Mouse (Mus musculus) intestine, embryonic 16.5 days (tissue): ENCODE measurements around the gene Trim30d. TPM values are rescaled to one million over a fixed set of nuclear protein-coding genes. Genes with fewer than 3 reads are reported as not detected.

Source experiments
- polyA plus RNA-seq: library from polyadenylated mRNA; unstranded; fragments of >200 nt; fragmentation: Nextera tagmentation; extraction: Ambion mirVana; gene quantifications from 2 replicates; pipeline ENCODE4 v1.2.1, GENCODE M21; 2015

Trim30d gene
- polyA plus RNA-seq, 1 experiment from 2014 or later = 0.93 TPM

Other genes with a start within 250 kb of the Trim30d start
- gene Trim5, start 219.8 kb downstream of the Trim30d start, polyA plus RNA-seq = 0.33 and 0.47 TPM in 2 replicates
- gene Trim12a, start 192.4 kb downstream of the Trim30d start, polyA plus RNA-seq = 5.1 and 6.3 TPM in 2 replicates
- gene Trim34b, start 178.4 kb downstream of the Trim30d start, polyA plus RNA-seq = 0.13 TPM in 1 of 2 replicates, not detected in the other
- gene Trim12c, start 154.5 kb downstream of the Trim30d start, polyA plus RNA-seq = 1.9 and 2.5 TPM in 2 replicates
- 0.06 and 0.20 TPM in 2 replicates for gene Trim30b, start 138.0 kb downstream of the Trim30d start, polyA plus RNA-seq
- 0.31 and 0.34 TPM in 2 replicates for gene Trim30c, start 107.0 kb downstream of the Trim30d start, polyA plus RNA-seq
- gene Trim30a, start 42.7 kb downstream of the Trim30d start, polyA plus RNA-seq = 1.2 TPM in 2 replicates
- gene Olfr651, start 42.3 kb upstream of the Trim30d start, polyA plus RNA-seq = not detected in 2 replicates
- not detected in 2 replicates for gene Olfr652, start 53.1 kb upstream of the Trim30d start, polyA plus RNA-seq
- not detected in 2 replicates for gene Olfr653, start 69.5 kb upstream of the Trim30d start, polyA plus RNA-seq
- not detected in 2 replicates for gene Olfr654, start 79.2 kb upstream of the Trim30d start, polyA plus RNA-seq
- gene Olfr655, start 93.9 kb upstream of the Trim30d start, polyA plus RNA-seq = not detected in 2 replicates
- gene Olfr656, start 106.1 kb upstream of the Trim30d start, polyA plus RNA-seq = not detected in 2 replicates
- gene Olfr657, start 116.9 kb upstream of the Trim30d start, polyA plus RNA-seq = not detected in 2 replicates
- not detected in 2 replicates for gene Olfr658, start 139.5 kb upstream of the Trim30d start, polyA plus RNA-seq
- not detected in 2 replicates for gene Olfr659, start 158.9 kb upstream of the Trim30d start, polyA plus RNA-seq
- not detected in 2 replicates for gene Olfr661, start 178.7 kb upstream of the Trim30d start, polyA plus RNA-seq